Mouse (Mus musculus): ENCODE measurements at regions not wholly inside any gene's neighbourhood (a gene's known extent, or its start where the extent isn't known, plus 50 kb on each side); places are given as distances from the start of the nearest gene placed in this dataset.

DNA sequence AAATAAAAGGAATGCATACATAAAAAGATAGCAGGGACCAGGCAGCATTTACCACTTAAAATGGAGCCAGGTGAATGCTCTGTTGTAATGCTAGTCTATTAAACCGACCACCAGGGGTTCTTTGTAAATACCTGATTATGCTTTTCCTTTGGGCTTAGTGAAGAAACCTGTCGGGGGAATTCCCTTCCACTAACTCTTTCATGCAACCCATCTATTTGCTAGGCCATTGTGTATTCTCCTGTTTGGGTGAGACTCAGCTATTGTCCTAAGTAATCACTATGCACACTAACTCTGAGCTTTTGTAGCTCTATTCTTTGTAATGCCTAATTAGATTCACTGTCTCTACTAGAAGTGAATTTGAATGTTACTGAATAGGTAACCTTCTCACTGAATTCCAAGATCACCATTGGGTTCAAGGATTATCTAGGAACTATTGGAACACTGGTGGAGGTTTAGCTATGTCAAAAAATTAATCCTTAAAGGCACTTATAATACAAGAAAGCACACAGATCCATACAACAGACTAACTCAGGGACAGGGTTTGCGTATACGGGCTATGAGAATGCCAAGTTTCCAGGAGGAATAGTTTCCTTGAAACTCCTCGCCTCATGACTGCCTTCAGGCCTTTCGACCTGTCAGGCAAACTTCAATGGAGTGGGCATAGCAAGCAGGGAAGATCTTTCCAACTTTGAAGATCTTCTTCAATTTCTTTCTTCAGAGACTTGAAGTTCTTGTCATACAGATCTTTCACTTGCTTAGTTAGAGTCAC is 156.8 kb upstream of the Xrcc4 start:
- TF ChIP-seq ZNF384 (IDR thresholded peaks at IDR 0.05; ENCODE audit: low read depth, low read length) = no peak
- TF ChIP-seq CHD2 (IDR thresholded peaks at IDR 0.05; ENCODE audit: low read depth, low read length) = no peak
- no peak for TF ChIP-seq HCFC1 (IDR thresholded peaks at IDR 0.05; ENCODE audit: borderline replicate concordance, insufficient read depth, low read length)
- TF ChIP-seq MAFK (IDR thresholded peaks at IDR 0.05; ENCODE audit: insufficient read depth, low read depth, low read length) = no peak

All from ES-E14 (cell line).